Comparison of ENCODE assay signal across 8 mouse cellular contexts in the genomic region with DNA sequence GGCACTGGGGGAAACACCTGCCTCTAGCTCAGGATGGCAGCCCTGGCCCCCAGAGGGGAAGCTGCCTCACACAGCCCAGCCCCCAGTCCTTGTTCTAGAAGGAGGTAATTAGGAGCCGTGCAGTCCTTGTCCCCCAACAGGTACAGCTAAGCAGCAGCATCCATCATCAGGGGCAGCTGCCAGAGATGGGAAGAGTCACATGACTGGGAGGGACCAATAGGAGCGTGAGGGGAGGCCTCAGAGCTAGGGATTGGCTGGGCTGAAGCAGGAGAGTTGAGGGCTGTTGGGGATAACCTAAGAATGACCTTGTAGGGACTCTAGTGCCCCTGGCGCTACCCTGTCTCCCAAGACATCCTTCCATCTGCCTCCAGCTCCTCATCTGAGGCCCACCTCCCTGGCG. TPM values are rescaled to one million over a fixed set of nuclear protein-coding genes. Genes with fewer than 3 reads are reported as not detected.
DNase-seq lines count a peak whose midpoint lies in the region; ATAC-seq and TF ChIP-seq lines count a peak whose summit lies in the region.

No protein-coding gene starts in this region.

- no peak overlapping the region for H3K4me2 ChIP-seq in forebrain, embryonic 13.5 days
- H3K4me2 ChIP-seq in liver, postnatal 0 days (ENCODE audit: low read depth, low read length) = no peak overlapping the region
- no peak overlapping the region for H3K4me2 ChIP-seq in intestine, postnatal 0 days (replicated peaks; ENCODE audit: low read depth)

- no peaks in the 10 kb centered on the region for H3K27me3 ChIP-seq in C2C12 (ENCODE audit: control insufficient read depth, insufficient read depth, insufficient read length)
- H3K27me3 ChIP-seq in forebrain, embryonic 13.5 days = peaks cover 62% of the 10 kb centered on the region
- peaks cover 23% of the 10 kb centered on the region for H3K27me3 ChIP-seq in liver, postnatal 0 days (ENCODE audit: insufficient read depth, low read length)
- H3K27me3 ChIP-seq in intestine, postnatal 0 days (replicated peaks; ENCODE audit: control insufficient read depth, insufficient read depth, low read length) = peaks cover 33% of the 10 kb centered on the region; the same call in 1 of the 2 replicates

- H3K36me3 ChIP-seq in C2C12 (ENCODE audit: control insufficient read depth, insufficient read depth) = no peaks in the 10 kb centered on the region
- no peaks in the 10 kb centered on the region for H3K36me3 ChIP-seq in forebrain, embryonic 13.5 days (ENCODE audit: poor library complexity, severe bottlenecking)
- H3K36me3 ChIP-seq in liver, postnatal 0 days (replicated peaks; ENCODE audit: insufficient read depth, low read length) = no peaks in the 10 kb centered on the region
- no peaks in the 10 kb centered on the region for H3K36me3 ChIP-seq in intestine, postnatal 0 days (ENCODE audit: control insufficient read depth, insufficient read depth)

- peak; percentile 64; the same call in 1 of the 2 replicates for ATAC-seq in forebrain, embryonic 13.5 days
- ATAC-seq in megakaryocyte-erythroid progenitor cell, adult 5-6 weeks (replicated peaks; ENCODE audit: low FRiP score, low TSS enrichment, poor library complexity, severe bottlenecking) = peak; percentile 51
- ATAC-seq in liver, postnatal 0 days = no peak
- ATAC-seq in intestine, postnatal 0 days = no peak

- H3K79me2 ChIP-seq in C2C12 (ENCODE audit: control insufficient read depth, insufficient read depth) = no peaks in the 10 kb centered on the region

- 18% methylated on average over 4 of the region's 4 CpGs for WGBS in forebrain, embryonic 13.5 days
- WGBS in liver, postnatal 0 days (ENCODE audit: insufficient replicate concordance) = 14% methylated on average over 4 of the region's 4 CpGs
- WGBS in intestine, postnatal 0 days = 48% methylated on average over 4 of the region's 4 CpGs

- TF ChIP-seq CTCF in C2C12 (IDR thresholded peaks at IDR 0.05; ENCODE audit: control insufficient read depth, insufficient read depth, insufficient read length) = no peak
- no peak for TF ChIP-seq CTCF in liver, postnatal 0 days (IDR thresholded peaks at IDR 0.05; ENCODE audit: low read depth)
- TF ChIP-seq CTCF in intestine, postnatal 0 days (IDR thresholded peaks at IDR 0.05; ENCODE audit: low read depth) = no peak

- 0 out of 2 replicates have a peak overlapping the region, but pooled peaks have one; percentile 26 for H3K27ac ChIP-seq in forebrain, embryonic 13.5 days
- no peak overlapping the region for H3K27ac ChIP-seq in liver, postnatal 0 days (ENCODE audit: low read depth)
- no peak overlapping the region for H3K27ac ChIP-seq in intestine, postnatal 0 days (ENCODE audit: low read depth, low read length)

- H3K9me3 ChIP-seq in forebrain, embryonic 13.5 days (replicated peaks) = peaks cover 3% of the 10 kb centered on the region; the same call in 1 of the 2 replicates
- H3K9me3 ChIP-seq in liver, postnatal 0 days (ENCODE audit: low read length) = peaks cover 3% of the 10 kb centered on the region; the same call in 1 of the 2 replicates
- 0 out of 2 replicates have a peak, but pooled peaks cover 3% of the 10 kb centered on the region for H3K9me3 ChIP-seq in intestine, postnatal 0 days (ENCODE audit: control insufficient read depth)

- no peak overlapping the region for H3K4me3 ChIP-seq in C2C12 (ENCODE audit: insufficient read depth, poor library complexity, severe bottlenecking)
- H3K4me3 ChIP-seq in forebrain, embryonic 13.5 days = no peak overlapping the region
- H3K4me3 ChIP-seq in liver, postnatal 0 days (ENCODE audit: low read depth, low read length) = no peak overlapping the region
- no peak overlapping the region for H3K4me3 ChIP-seq in intestine, postnatal 0 days (ENCODE audit: low read depth, low read length)

- no peak for TF ChIP-seq EP300 in liver, postnatal 0 days (IDR thresholded peaks at IDR 0.05; ENCODE audit: low read depth)

- no peak overlapping the region for H3K9ac ChIP-seq in forebrain, embryonic 13.5 days
- no peak overlapping the region for H3K9ac ChIP-seq in liver, postnatal 0 days (replicated peaks)
- no peak overlapping the region for H3K9ac ChIP-seq in intestine, postnatal 0 days (ENCODE audit: low read depth, low read length)

- peaks cover 27% of the 10 kb centered on the region for H3K4me1 ChIP-seq in forebrain, embryonic 13.5 days
- no peaks in the 10 kb centered on the region for H3K4me1 ChIP-seq in liver, postnatal 0 days (ENCODE audit: insufficient read depth)
- no peaks in the 10 kb centered on the region for H3K4me1 ChIP-seq in intestine, postnatal 0 days (replicated peaks; ENCODE audit: control insufficient read depth, insufficient read depth, low read length)

- H3K79me3 ChIP-seq in C2C12 (ENCODE audit: low read depth) = no peaks in the 10 kb centered on the region

- peak; percentile 23 for DNase-seq in adrenal gland, adult 2 months
- no peak for DNase-seq in adrenal gland, postnatal 10 days
- no peak for DNase-seq in liver, postnatal 0 days
- DNase-seq in lung, postnatal 25 days (ENCODE audit: low spot score) = no peak

- no peak overlapping the region for H3ac ChIP-seq in C2C12 (ENCODE audit: control insufficient read depth, insufficient read length, low read depth)

TF ChIP-seq in C2C12, 6 proteins besides CTCF, POLR2A, EP300 and RAD21:
- TF ChIP-seq USF1 (IDR thresholded peaks at IDR 0.05; ENCODE audit: low read depth) (peak; percentile 95), MYOD1 (IDR thresholded peaks at IDR 0.05; ENCODE audit: control insufficient read depth, insufficient read length, low read depth) (no peak), CEBPB (IDR thresholded peaks at IDR 0.05; ENCODE audit: low read depth) (no peak), MYOG (IDR thresholded peaks at IDR 0.05; ENCODE audit: control insufficient read depth, extremely low read depth, insufficient read length) (no peak), FOSL1 (IDR thresholded peaks at IDR 0.05; ENCODE audit: insufficient read depth, low read length, poor library complexity, severe bottlenecking) (no peak), MAX (IDR thresholded peaks at IDR 0.05) (no peak)

RNA-seq across cellular contexts. Expression of a gene that starts 33.1 kb away (rescaled TPM):
- total RNA-seq in adrenal gland, adult 2 months (2021) = 10 to 100 TPM; 11.0 to 16.7 TPM
- 16.6 and 17.1 TPM in 2 replicates for polyA plus RNA-seq in adrenal gland, adult 2 months (2012; rRNA removed)
- 10 to 100 TPM; 14.0 to 19.9 TPM for total RNA-seq in adrenal gland, postnatal 10 days (2021)
- 15.7 TPM for polyA plus RNA-seq in C2C12 (2012; fragmentation: generic; extraction: Trizol)
- polyA plus RNA-seq in forebrain, embryonic 13.5 days (2015; fragmentation: Nextera tagmentation; extraction: Ambion mirVana) = 24.4 and 27.3 TPM in 2 replicates
- 3.6 and 5.9 TPM in 2 replicates for total RNA-seq in megakaryocyte-erythroid progenitor cell, adult 5-6 weeks (2014; fragmentation: Nextera tagmentation)
- 2.2 and 4.2 TPM in 2 replicates for total RNA-seq in megakaryocyte-erythroid progenitor cell, adult 5-6 weeks (2017)
- 3.6 and 3.8 TPM in 2 replicates for polyA plus RNA-seq in liver, postnatal 0 days (2015; fragmentation: Nextera tagmentation; extraction: Ambion mirVana)
- 8.6 and 9.2 TPM in 2 replicates for polyA plus RNA-seq in intestine, postnatal 0 days (2015; fragmentation: Nextera tagmentation; extraction: Ambion mirVana)

Comparison
In these comparisons a context has a peak if more than half of its experiments do, and no peak if none do; other contexts are left out.
1. ATAC-seq: peak in forebrain, embryonic 13.5 days (single experiment) and megakaryocyte-erythroid progenitor cell, adult 5-6 weeks (single experiment); none in liver, postnatal 0 days (single experiment) and intestine, postnatal 0 days (single experiment).